Mouse (Mus musculus) embryonic facial prominence, embryonic 13.5 days (tissue): ENCODE measurements around the gene Cxcl14. TPM values are rescaled to one million over a fixed set of nuclear protein-coding genes. Genes with fewer than 3 reads are reported as not detected.
A peak's percentile ranks its signal among the peaks of the same experiment; 100 is the strongest.

Experiments
- ATAC-seq: fragments of 200-750 bp; cut with Nextera tagmentation; 2 replicates; pipeline ENCODE4 v1.8.0; 2017; ENCODE audit warnings: low read depth; ENCODE audit not compliant: insufficient number of reproducible peaks, insufficient read depth, low FRiP score, low TSS enrichment
- H3K27ac ChIP-seq: fragments of 300-500 bp; sonication (generic); 2 replicates; pipeline ENCODE4 v1.5.1; 2015; ENCODE audit warnings: moderate library complexity, mild to moderate bottlenecking, inconsistent platforms
- H3K27me3 ChIP-seq: fragments of 300-500 bp; sonication (generic); 2 replicates; pipeline ENCODE4 v1.6.1; 2015; ENCODE audit warnings: mild to moderate bottlenecking, inconsistent platforms
- H3K36me3 ChIP-seq: fragments of 300-500 bp; sonication (generic); 2 replicates; pipeline ENCODE4 v1.6.1; 2015; ENCODE audit warnings: mild to moderate bottlenecking, inconsistent platforms
- H3K4me1 ChIP-seq: fragments of 300-500 bp; sonication (generic); 2 replicates; pipeline ENCODE4 v1.6.1; 2015; ENCODE audit warnings: inconsistent platforms
- H3K4me2 ChIP-seq: fragments of 300-500 bp; sonication (generic); 2 replicates; pipeline ENCODE4 v1.6.1; 2015; ENCODE audit warnings: moderate library complexity, mild to moderate bottlenecking, inconsistent platforms
- H3K4me3 ChIP-seq: fragments of 300-500 bp; sonication (generic); 2 replicates; pipeline ENCODE4 v1.5.1; 2015; ENCODE audit warnings: mild to moderate bottlenecking, inconsistent platforms
- H3K9ac ChIP-seq: fragments of 300-500 bp; sonication (generic); 2 replicates; pipeline ENCODE4 v1.6.1; 2015; ENCODE audit warnings: mild to moderate bottlenecking, inconsistent platforms
- H3K9me3 ChIP-seq: fragments of 300-500 bp; sonication (generic); 2 replicates; pipeline ENCODE4 v1.6.1; 2016; ENCODE audit warnings: inconsistent platforms
- WGBS: fragments of 180-500 bp; shearing (Covaris S2); methylation state at CpG from one replicate; pipeline ENCODE4 v1.1.7; 2015; ENCODE audit warnings: mixed read lengths; 5-methylcytosine and 5-hydroxymethylcytosine counted together
- polyA plus RNA-seq: library from polyadenylated mRNA; unstranded; fragments of >200 nt; fragmentation: Nextera tagmentation; extraction: Ambion mirVana; gene quantifications from 2 replicates; pipeline ENCODE4 v1.2.1, GENCODE M21; 2015

The Cxcl14 gene
- 589 and 679 TPM in 2 replicates for polyA plus RNA-seq

- Histone ChIP-seq H3K27ac (peak within 1 kb of the TSS; percentile 90), H3K4me2 (peak within 1 kb of the TSS; percentile 80), H3K36me3 (peaks cover 17% of the 10 kb centered on the region), H3K9me3 (no peaks in the 10 kb centered on the region), H3K4me1 (peaks cover 48% of the 10 kb centered on the region), H3K27me3 (peaks cover 79% of the 10 kb centered on the region), H3K4me3 (peak within 1 kb of the TSS; percentile 65), H3K9ac (peak within 1 kb of the TSS; percentile 92)
- ATAC-seq: no peak
- WGBS: under 1% methylated on average over 76 of the region's 76 CpGs
Observed at GRCm38 (mm10) chr13:56295943-56296658, at the start of gene Cxcl14. TSS of gene Cxcl14 (minus strand) at chr13:56296551.

- ATAC-seq: no peak
- peaks cover 53% of the 10 kb centered on the region for H3K4me1 ChIP-seq
- 59% methylated on average over 12 of the region's 12 CpGs for WGBS
- no peaks in the 10 kb centered on the region for H3K36me3 ChIP-seq
- H3K27ac ChIP-seq: peak overlapping the region; percentile 66
- no peak overlapping the region for H3K4me2 ChIP-seq
- H3K4me3 ChIP-seq: no peak overlapping the region
- H3K27me3 ChIP-seq: no peaks in the 10 kb centered on the region
- H3K9me3 ChIP-seq: no peaks in the 10 kb centered on the region
- no peak overlapping the region for H3K9ac ChIP-seq
Observed at GRCm38 (mm10) chr13:56344355-56344754, 48.0 kb upstream of the Cxcl14 start.

GRCm38 (mm10) chr13:56342491-56342890, 46.1 kb upstream of the Cxcl14 start:
- 68% methylated on average over 10 of the region's 10 CpGs for WGBS
- H3K27ac ChIP-seq: no peak overlapping the region
- ATAC-seq: no peak
- H3K9me3 ChIP-seq: no peaks in the 10 kb centered on the region
- peaks cover 55% of the 10 kb centered on the region for H3K4me1 ChIP-seq
- H3K9ac ChIP-seq: no peak overlapping the region
- no peak overlapping the region for H3K4me3 ChIP-seq
- H3K4me2 ChIP-seq: no peak overlapping the region
- H3K27me3 ChIP-seq: no peaks in the 10 kb centered on the region
- H3K36me3 ChIP-seq: no peaks in the 10 kb centered on the region

- 65% methylated on average over 13 of the region's 13 CpGs for WGBS
- Histone ChIP-seq H3K27me3 (no peaks in the 10 kb centered on the region), H3K4me2 (no peak overlapping the region), H3K9me3 (no peaks in the 10 kb centered on the region), H3K27ac (no peak overlapping the region), H3K4me1 (peaks cover 51% of the 10 kb centered on the region), H3K9ac (no peak overlapping the region), H3K4me3 (no peak overlapping the region), H3K36me3 (no peaks in the 10 kb centered on the region)
- 0 out of 2 replicates have a peak, but pooled peaks have one; percentile 24 for ATAC-seq
Observed at GRCm38 (mm10) chr13:56340513-56340912, 44.2 kb upstream of the Cxcl14 start.

- Histone ChIP-seq H3K9me3 (no peaks in the 10 kb centered on the region), H3K4me1 (peaks cover 53% of the 10 kb centered on the region), H3K4me2 (no peak overlapping the region), H3K27ac (no peak overlapping the region), H3K36me3 (no peaks in the 10 kb centered on the region), H3K27me3 (no peaks in the 10 kb centered on the region), H3K4me3 (no peak overlapping the region), H3K9ac (no peak overlapping the region)
- 91% methylated on average over 8 of the region's 8 CpGs for WGBS
- no peak for ATAC-seq
Observed at GRCm38 (mm10) chr13:56339816-56340215, 43.5 kb upstream of the Cxcl14 start.

- H3K27ac ChIP-seq: peak overlapping the region; percentile 5; the same call in 1 of the 2 replicates
- no peak overlapping the region for H3K4me2 ChIP-seq
- H3K4me1 ChIP-seq: peaks cover 53% of the 10 kb centered on the region
- H3K9me3 ChIP-seq: no peaks in the 10 kb centered on the region
- ATAC-seq: no peak
- H3K27me3 ChIP-seq: no peaks in the 10 kb centered on the region
- no peak overlapping the region for H3K4me3 ChIP-seq
- no peaks in the 10 kb centered on the region for H3K36me3 ChIP-seq
- H3K9ac ChIP-seq: no peak overlapping the region
- WGBS: 21% methylated on average over 8 of the region's 8 CpGs
Observed at GRCm38 (mm10) chr13:56336982-56337381, 40.6 kb upstream of the Cxcl14 start.

- Histone ChIP-seq H3K27ac (no peak overlapping the region), H3K4me2 (no peak overlapping the region), H3K9ac (no peak overlapping the region), H3K36me3 (no peaks in the 10 kb centered on the region), H3K4me1 (peaks cover 52% of the 10 kb centered on the region), H3K9me3 (no peaks in the 10 kb centered on the region), H3K4me3 (no peak overlapping the region), H3K27me3 (no peaks in the 10 kb centered on the region)
- ATAC-seq: no peak
- WGBS: 37% methylated on average over 10 of the region's 10 CpGs
Observed at GRCm38 (mm10) chr13:56334802-56335690, 38.7 kb upstream of the Cxcl14 start.

- 88% methylated on average over 8 of the region's 8 CpGs for WGBS
- Histone ChIP-seq H3K4me1 (peaks cover 52% of the 10 kb centered on the region), H3K9ac (no peak overlapping the region), H3K9me3 (no peaks in the 10 kb centered on the region), H3K27ac (no peak overlapping the region), H3K4me2 (no peak overlapping the region), H3K27me3 (no peaks in the 10 kb centered on the region), H3K36me3 (no peaks in the 10 kb centered on the region), H3K4me3 (no peak overlapping the region)
- no peak for ATAC-seq
Observed at GRCm38 (mm10) chr13:56334236-56334635, 37.9 kb upstream of the Cxcl14 start.

- Histone ChIP-seq H3K4me3 (no peak overlapping the region), H3K36me3 (no peaks in the 10 kb centered on the region), H3K4me2 (no peak overlapping the region), H3K27me3 (no peaks in the 10 kb centered on the region), H3K4me1 (peaks cover 60% of the 10 kb centered on the region), H3K9me3 (no peaks in the 10 kb centered on the region), H3K9ac (no peak overlapping the region), H3K27ac (no peak overlapping the region)
- ATAC-seq: no peak
- 67% methylated on average over 6 of the region's 6 CpGs for WGBS
Observed at GRCm38 (mm10) chr13:56332356-56332755, 36.0 kb upstream of the Cxcl14 start.

GRCm38 (mm10) chr13:56330603-56331455, 34.5 kb upstream of the Cxcl14 start:
- Histone ChIP-seq H3K27me3 (no peaks in the 10 kb centered on the region), H3K9ac (no peak overlapping the region), H3K9me3 (no peaks in the 10 kb centered on the region), H3K4me3 (no peak overlapping the region), H3K4me1 (peaks cover 67% of the 10 kb centered on the region), H3K27ac (no peak overlapping the region), H3K4me2 (no peak overlapping the region), H3K36me3 (no peaks in the 10 kb centered on the region)
- ATAC-seq: no peak
- 64% methylated on average over 10 of the region's 10 CpGs for whole genome bisulfite sequencing

GRCm38 (mm10) chr13:56329769-56330168, 33.4 kb upstream of the Cxcl14 start:
- H3K9ac ChIP-seq: no peak overlapping the region
- H3K27me3 ChIP-seq: no peaks in the 10 kb centered on the region
- 53% methylated on average over 6 of the region's 6 CpGs for WGBS
- H3K36me3 ChIP-seq: no peaks in the 10 kb centered on the region
- peak overlapping the region; percentile 23 for H3K27ac ChIP-seq
- no peak for ATAC-seq
- no peak overlapping the region for H3K4me2 ChIP-seq
- H3K4me1 ChIP-seq: peaks cover 67% of the 10 kb centered on the region
- H3K9me3 ChIP-seq: no peaks in the 10 kb centered on the region
- H3K4me3 ChIP-seq: no peak overlapping the region
